Mouse (Mus musculus) liver, adult 2 months (tissue): ENCODE results near the gene Abhd6. TPM values are rescaled to one million over a fixed set of nuclear protein-coding genes. Genes with fewer than 3 reads are reported as not detected.

Experiments used
- DNase-seq: peaks from one replicate; pipeline ENCODE4 v3.0.0-alpha.2; 2011; ENCODE audit warnings: low read depth, low spot score; ENCODE audit errors: extremely low read depth
- H3K27ac ChIP-seq: fragments of 200-500 bp; replicated peaks from 2 replicates; pipeline ENCODE4 v1.5.1; 2012; ENCODE audit warnings: low read depth, mild to moderate bottlenecking, control low read depth, inconsistent platforms, low read length; ENCODE audit not compliant: insufficient read depth
- H3K27me3 ChIP-seq: fragments of 200-500 bp; 2 replicates; pipeline ENCODE4 v1.6.1; 2012; ENCODE audit warnings: mild to moderate bottlenecking, moderate library complexity, low read length, inconsistent platforms; ENCODE audit not compliant: control insufficient read depth, insufficient read depth
- H3K36me3 ChIP-seq: fragments of 200-500 bp; 2 replicates; pipeline ENCODE4 v1.6.1; 2012; ENCODE audit warnings: low read length, inconsistent platforms; ENCODE audit not compliant: control insufficient read depth, insufficient read depth
- H3K4me1 ChIP-seq: fragments of 200-500 bp; 2 replicates; pipeline ENCODE4 v1.6.1; 2011; ENCODE audit warnings: low read length; ENCODE audit not compliant: control insufficient read depth, insufficient read depth
- H3K4me3 ChIP-seq: fragments of 200-500 bp; 2 replicates; pipeline ENCODE4 v1.5.1; 2011; ENCODE audit warnings: low read depth, mild to moderate bottlenecking, control low read depth, low read length, moderate library complexity; ENCODE audit not compliant: insufficient read depth
- H3K79me2 ChIP-seq: fragments of 200-500 bp; 2 replicates; pipeline ENCODE4 v1.6.1; 2012; ENCODE audit warnings: inconsistent platforms, mild to moderate bottlenecking, low read length, moderate library complexity; ENCODE audit not compliant: control insufficient read depth, insufficient read depth
- H3K9ac ChIP-seq: fragments of 200-500 bp; 2 replicates; pipeline ENCODE4 v1.6.1; 2012; ENCODE audit warnings: low read depth, mild to moderate bottlenecking, control low read depth, inconsistent platforms, low read length
- CTCF ChIP-seq: fragments of 200-500 bp; IDR thresholded peaks from 2 replicates; pipeline ENCODE4 v1.5.1; 2011; ENCODE audit warnings: low read depth, low read length, control low read depth
- POLR2A ChIP-seq: fragments of 200-500 bp; IDR thresholded peaks from 2 replicates; pipeline ENCODE4 v1.6.1; 2011; ENCODE audit warnings: low read length, control low read depth; ENCODE audit not compliant: insufficient read depth; ENCODE audit errors: extremely low read depth
- WGBS: fragments of 180-500 bp; shearing (Covaris S2); methylation state at CpG from one replicate; pipeline ENCODE4 v1.1.7; 2018; 5-methylcytosine and 5-hydroxymethylcytosine counted together
- polyA plus RNA-seq: library from polyadenylated mRNA; depleted of rRNA; stranded (reverse); fragments of >200 nt; gene quantifications from 2 replicates; pipeline ENCODE4 v1.2.3, GENCODE M21; 2012
- total RNA-seq: library from RNA; depleted of rRNA; stranded (reverse); fragments of >200 nt; gene quantifications from 2 replicates; pipeline ENCODE4 v1.2.3, GENCODE M21; 2014

Abhd6 gene
- total and polyA plus RNA-seq, 2 experiments: 29.2 to 39.6 TPM

GRCm38 (mm10) chr14:7991108-7991776, 11.5 kb upstream of the Abhd6 start:
- Histone ChIP-seq H3K79me2 (no peaks in the 10 kb centered on the region), H3K4me3 (peak overlapping the region; percentile 26), H3K27ac (peak overlapping the region; percentile 83), H3K9ac (peak overlapping the region; percentile 52), H3K4me1 (no peaks in the 10 kb centered on the region; the same call in none of the 2 replicates), H3K27me3 (no peaks in the 10 kb centered on the region), H3K36me3 (no peaks in the 10 kb centered on the region)
- WGBS: 83% methylated on average over 5 of the region's 5 CpGs
- no peak for DNase-seq
- TF ChIP-seq POLR2A: no peak
- TF ChIP-seq CTCF: no peak

GRCm38 (mm10) chr14:7992158-7992557, 10.5 kb upstream of the Abhd6 start:
- Histone ChIP-seq H3K9ac (peak overlapping the region; percentile 75), H3K27ac (peak overlapping the region; percentile 86), H3K4me1 (no peaks in the 10 kb centered on the region; the same call in none of the 2 replicates), H3K27me3 (no peaks in the 10 kb centered on the region), H3K36me3 (no peaks in the 10 kb centered on the region), H3K4me3 (peak overlapping the region; percentile 44), H3K79me2 (no peaks in the 10 kb centered on the region)
- no peak for TF ChIP-seq CTCF
- TF ChIP-seq POLR2A: no peak
- no peak for DNase-seq
- 66% methylated on average over 6 of the region's 6 CpGs for WGBS

GRCm38 (mm10) chr14:7994271-7994767, 8.4 kb upstream of the Abhd6 start, which contains the start of gene Dnase1l3:
TSS of gene Dnase1l3 (minus strand) at chr14:7994573.
- peak; percentile 51 for DNase-seq
- Histone ChIP-seq H3K27me3 (no peaks in the 10 kb centered on the region), H3K36me3 (no peaks in the 10 kb centered on the region), H3K27ac (peak within 1 kb of the TSS; percentile 86), H3K9ac (peak within 1 kb of the TSS; percentile 50), H3K4me3 (peak within 1 kb of the TSS; percentile 44), H3K4me1 (no peaks in the 10 kb centered on the region; the same call in none of the 2 replicates), H3K79me2 (no peaks in the 10 kb centered on the region)
- WGBS: 55% methylated on average over 8 of the region's 8 CpGs
- TF ChIP-seq POLR2A (no peak), CTCF (peak; percentile 82)

GRCm38 (mm10) chr14:7997255-7997696, 5.4 kb upstream of the Abhd6 start:
- peaks cover 13% of the 10 kb centered on the region for H3K4me1 ChIP-seq
- H3K27me3 ChIP-seq: no peaks in the 10 kb centered on the region
- peak overlapping the region; percentile 63; the same call in 1 of the 2 replicates for H3K9ac ChIP-seq
- 0 out of 2 replicates have a peak overlapping the region, but pooled peaks have one; percentile 23 for H3K27ac ChIP-seq
- 3% methylated on average over 15 of the region's 15 CpGs for WGBS
- H3K36me3 ChIP-seq: no peaks in the 10 kb centered on the region
- TF ChIP-seq CTCF (peak; percentile 96), POLR2A (no peak)
- no peak overlapping the region for H3K4me3 ChIP-seq
- DNase-seq: peak; percentile 81
- no peaks in the 10 kb centered on the region for H3K79me2 ChIP-seq

GRCm38 (mm10) chr14:7999030-7999429, 3.7 kb upstream of the Abhd6 start:
- Histone ChIP-seq H3K4me1 (peaks cover 17% of the 10 kb centered on the region), H3K79me2 (peaks cover 3% of the 10 kb centered on the region; the same call in 1 of the 2 replicates), H3K4me3 (no peak overlapping the region), H3K27ac (no peak overlapping the region), H3K36me3 (no peaks in the 10 kb centered on the region), H3K9ac (no peak overlapping the region), H3K27me3 (no peaks in the 10 kb centered on the region)
- TF ChIP-seq CTCF (no peak), POLR2A (no peak)
- DNase-seq: no peak
- WGBS: 93% methylated on average over 3 of the region's 3 CpGs

- TF ChIP-seq POLR2A: no peak
- H3K27ac ChIP-seq: peak overlapping the region; percentile 42; the same call in 1 of the 2 replicates
- no peaks in the 10 kb centered on the region for H3K36me3 ChIP-seq
- H3K79me2 ChIP-seq: peaks cover 3% of the 10 kb centered on the region; the same call in 1 of the 2 replicates
- no peak overlapping the region for H3K4me3 ChIP-seq
- peaks cover 17% of the 10 kb centered on the region for H3K4me1 ChIP-seq
- DNase-seq: no peak
- H3K9ac ChIP-seq: no peak overlapping the region
- no peaks in the 10 kb centered on the region for H3K27me3 ChIP-seq
- 74% methylated on average over 5 of the region's 5 CpGs for WGBS
Measured at GRCm38 (mm10) chr14:7999435-7999834, 3.3 kb upstream of the Abhd6 start.
